Mouse (Mus musculus) liver, embryonic 14.5 days (tissue): ENCODE results near the gene Ppp1r21. TPM values are rescaled to one million over a fixed set of nuclear protein-coding genes. Genes with fewer than 3 reads are reported as not detected.

Experiments
- ATAC-seq: fragments of 200-750 bp; cut with Nextera tagmentation; 2 replicates; pipeline ENCODE4 v1.8.0; 2017; ENCODE audit warnings: moderate number of reproducible peaks, mild to moderate bottlenecking, moderate library complexity; ENCODE audit not compliant: insufficient read depth
- DNase-seq, 3 experiments: peaks; one replicate each; pipeline ENCODE4 v3.0.0-alpha.2; 2012 to 2013; ENCODE audit warnings: low read depth in 3 of 3, low spot score in 3 of 3
- H3K27ac ChIP-seq: fragments of 300-500 bp; sonication (generic); 2 replicates; pipeline ENCODE4 v1.5.1; 2014; ENCODE audit warnings: moderate library complexity, mild to moderate bottlenecking, control low read depth, inconsistent platforms
- H3K27me3 ChIP-seq: fragments of 300-500 bp; sonication (generic); 2 replicates; pipeline ENCODE4 v1.6.1; 2014; ENCODE audit warnings: mild to moderate bottlenecking, low read length, moderate library complexity; ENCODE audit not compliant: control insufficient read depth, insufficient read depth
- H3K36me3 ChIP-seq: fragments of 300-500 bp; sonication (generic); replicated peaks from 2 replicates; pipeline ENCODE4 v1.6.1; 2014; ENCODE audit warnings: low read depth; ENCODE audit not compliant: control insufficient read depth, insufficient read depth
- H3K4me1 ChIP-seq, 2 experiments: fragments of 200-500 bp in 1 of 2; fragments of 300-500 bp in 1 of 2; sonication (generic) in 1 of 2; replicated peaks; 2 replicates each; pipeline ENCODE4 v1.6.1; 2012 to 2014; ENCODE audit warnings: antibody characterized with exemption in 1 of 2, inconsistent platforms in 1 of 2, low read length in 1 of 2; ENCODE audit not compliant: control insufficient read depth in 2 of 2, insufficient read depth in 2 of 2
- H3K4me2 ChIP-seq: fragments of 300-500 bp; sonication (generic); 2 replicates; pipeline ENCODE4 v1.6.1; 2014; ENCODE audit warnings: low read depth, mild to moderate bottlenecking, control low read depth, moderate library complexity
- H3K4me3 ChIP-seq, 2 experiments: fragments of 200-500 bp in 1 of 2; fragments of 300-500 bp in 1 of 2; sonication (generic) in 1 of 2; 2 replicates each; pipeline ENCODE4 v1.5.1; 2012 to 2014; ENCODE audit warnings: low read depth in 2 of 2, low read length in 2 of 2, mild to moderate bottlenecking in 2 of 2, control low read depth in 1 of 2, inconsistent platforms in 1 of 2, moderate library complexity in 1 of 2; ENCODE audit not compliant: insufficient read depth in 1 of 2
- H3K9ac ChIP-seq: fragments of 300-500 bp; sonication (generic); replicated peaks from 2 replicates; pipeline ENCODE4 v1.6.1; 2014; ENCODE audit warnings: mild to moderate bottlenecking, control low read depth, moderate library complexity
- H3K9me3 ChIP-seq: fragments of 300-500 bp; sonication (generic); 2 replicates; pipeline ENCODE4 v1.6.1; 2016; ENCODE audit warnings: low read length, mixed read lengths; ENCODE audit not compliant: control insufficient read depth
- CTCF ChIP-seq: IDR thresholded peaks from 2 replicates; pipeline ENCODE4 v1.5.1; 2016; ENCODE audit warnings: antibody characterized with exemption, low read depth, control low read depth
- EP300 ChIP-seq: IDR thresholded peaks from 2 replicates; pipeline ENCODE4 v1.6.1; 2016; ENCODE audit warnings: antibody characterized with exemption, low read depth
- WGBS: fragments of 180-500 bp; shearing (Covaris S2); extraction: QIAGEN DNeasy Blood & Tissue Kit; methylation state at CpG from one replicate; pipeline ENCODE4 v1.1.7; 2014; ENCODE audit not compliant: insufficient replicate concordance; 5-methylcytosine and 5-hydroxymethylcytosine counted together
- polyA plus RNA-seq, 2 experiments: library from polyadenylated mRNA; depleted of rRNA in 1 of 2; stranded (reverse) in 1 of 2; unstranded in 1 of 2; fragments of >200 nt; fragmentation: Nextera tagmentation in 1 of 2; extraction: Ambion mirVana in 1 of 2; gene quantifications; 2 replicates each; pipeline versions ENCODE4 v1.2.1 to v1.2.3; 2012 to 2014

The Ppp1r21 gene
- polyA plus RNA-seq, 2 experiments = 8.8 to 11.2 TPM

GRCm38 (mm10) chr17:88537842-88538430, 8.0 kb downstream of the Ppp1r21 start:
- Histone ChIP-seq H3K36me3 (no peaks in the 10 kb centered on the region), H3K27me3 (no peaks in the 10 kb centered on the region), H3K9me3 (no peaks in the 10 kb centered on the region), H3K4me2 (no peak overlapping the region), H3K4me3 (no peak overlapping the region), H3K27ac (no peak overlapping the region), H3K9ac (no peak overlapping the region), H3K4me1 (peaks cover 0 to 18% of the 10 kb centered on the region in 2 experiments; a peak in 2 of 4 replicates)
- ATAC-seq = no peak
- DNase-seq = no peak
- TF ChIP-seq CTCF = no peak
- TF ChIP-seq EP300 = no peak
- WGBS = 67% methylated on average over 8 of the region's 8 CpGs

DNA sequence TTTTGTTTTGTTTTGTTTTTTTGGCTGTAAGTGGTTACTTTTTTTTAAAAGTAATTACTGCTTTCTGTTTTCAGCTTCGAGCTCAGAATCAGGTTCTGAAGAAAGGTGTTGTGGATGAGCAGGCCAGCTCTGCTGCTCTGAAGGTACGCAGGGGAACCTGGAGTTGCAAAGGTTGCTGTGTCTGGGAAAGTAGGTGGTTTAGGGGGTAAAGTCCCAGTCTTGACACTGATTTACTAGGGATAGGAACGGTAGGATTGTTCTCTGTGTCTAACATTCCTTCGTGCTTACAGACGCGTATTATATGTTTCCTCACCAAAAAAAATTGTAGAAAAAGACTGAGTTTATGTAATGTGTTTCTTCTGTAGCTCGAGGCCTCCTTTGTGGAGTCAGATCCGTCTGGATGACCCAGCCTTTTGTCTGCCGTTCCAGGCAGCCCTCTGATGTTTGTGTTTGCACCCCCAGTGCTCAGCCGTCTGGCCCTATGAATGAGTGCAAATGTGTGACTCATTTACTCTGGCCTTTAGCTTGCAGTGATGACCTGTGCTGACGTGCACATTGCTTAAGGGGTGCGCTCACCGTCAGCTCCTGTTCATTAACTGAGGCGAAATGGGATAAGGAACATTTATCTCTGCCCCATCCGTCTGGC, 13.0 kb downstream of the Ppp1r21 start:
- DNase-seq (no peak), ATAC-seq (peak; percentile 75)
- Histone ChIP-seq H3K36me3 (no peaks in the 10 kb centered on the region; the same call in 1 of the 2 replicates), H3K4me3 (no peak overlapping the region), H3K9ac (no peak overlapping the region), H3K4me1 (peaks cover 0 to 21% of the 10 kb centered on the region in 2 experiments; a peak in 2 of 4 replicates), H3K9me3 (no peaks in the 10 kb centered on the region), H3K27ac (peak overlapping the region; percentile 21), H3K4me2 (no peak overlapping the region), H3K27me3 (no peaks in the 10 kb centered on the region)
- 72% methylated on average over 15 of the region's 15 CpGs for WGBS
- no peak for TF ChIP-seq CTCF
- no peak for TF ChIP-seq EP300

DNA sequence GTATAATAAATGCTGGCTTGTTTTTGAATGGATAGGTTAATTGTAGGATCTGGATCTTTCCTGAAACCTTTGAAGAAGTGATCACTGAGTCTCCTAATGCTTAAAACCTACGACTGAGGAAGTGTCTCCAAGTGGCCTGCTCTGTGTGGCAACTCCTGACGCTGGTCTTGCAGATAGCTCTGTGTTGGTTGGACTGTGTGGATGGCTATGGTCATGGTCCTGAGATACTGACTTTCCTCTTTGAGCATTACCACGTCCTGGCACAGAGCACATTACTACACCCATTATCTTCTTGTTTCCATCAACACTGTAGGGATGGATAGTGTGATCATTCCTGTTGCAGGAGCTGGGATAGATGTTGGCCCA, 13.5 kb downstream of the Ppp1r21 start:
- Histone ChIP-seq H3K36me3 (no peaks in the 10 kb centered on the region; the same call in 1 of the 2 replicates), H3K9me3 (no peaks in the 10 kb centered on the region), H3K4me1 (peaks cover 0 to 21% of the 10 kb centered on the region in 2 experiments; a peak in 2 of 4 replicates), H3K4me2 (no peak overlapping the region), H3K27me3 (no peaks in the 10 kb centered on the region), H3K4me3 (no peak overlapping the region), H3K27ac (no peak overlapping the region), H3K9ac (no peak overlapping the region)
- DNase-seq (peak in 2 of 3 experiments; percentile 44 to 45), ATAC-seq (peak; percentile 11; the same call in 1 of the 2 replicates)
- TF ChIP-seq CTCF (no peak), EP300 (no peak)
- 46% methylated on average over 3 of the region's 3 CpGs for WGBS

GRCm38 (mm10) chr17:88545217-88545784, 15.4 kb downstream of the Ppp1r21 start:
- no peaks in the 10 kb centered on the region for H3K27me3 ChIP-seq
- TF ChIP-seq EP300 = no peak
- no peak for TF ChIP-seq CTCF
- DNase-seq (no peak), ATAC-seq (no peak)
- H3K9ac ChIP-seq = no peak overlapping the region
- H3K4me2 ChIP-seq = no peak overlapping the region
- no peaks in the 10 kb centered on the region; the same call in 1 of the 2 replicates for H3K36me3 ChIP-seq
- no peak overlapping the region for H3K27ac ChIP-seq
- no peak overlapping the region for H3K4me3 ChIP-seq
- WGBS = 67% methylated on average over 15 of the region's 15 CpGs
- H3K9me3 ChIP-seq = no peaks in the 10 kb centered on the region
- H3K4me1 ChIP-seq = peaks cover 0 to 12% of the 10 kb centered on the region in 2 experiments; a peak in 2 of 4 replicates

- no peaks in the 10 kb centered on the region for H3K9me3 ChIP-seq
- H3K9ac ChIP-seq = no peak overlapping the region
- DNase-seq = no peak
- no peak overlapping the region for H3K4me2 ChIP-seq
- H3K4me1 ChIP-seq = peaks cover 0 to 10% of the 10 kb centered on the region in 2 experiments; a peak in 2 of 4 replicates
- 70% methylated on average over 4 of the region's 4 CpGs for WGBS
- TF ChIP-seq CTCF (no peak), EP300 (no peak)
- no peak overlapping the region for H3K27ac ChIP-seq
- H3K4me3 ChIP-seq = no peak overlapping the region
- H3K36me3 ChIP-seq = no peaks in the 10 kb centered on the region; the same call in 1 of the 2 replicates
- no peaks in the 10 kb centered on the region for H3K27me3 ChIP-seq
- no peak for ATAC-seq
Measured at GRCm38 (mm10) chr17:88546745-88547144, 16.8 kb downstream of the Ppp1r21 start.
